Mouse (Mus musculus): ENCODE results near the gene Gnaz. TPM values are rescaled to one million over a fixed set of nuclear protein-coding genes. Genes with fewer than 3 reads are reported as not detected.

The Gnaz gene
- polyA plus RNA-seq (2011; ENCODE audit: insufficient read length, low read depth, missing spikeins), result 0.38 and 0.44 TPM in 2 replicates

GRCm38 (mm10) chr10:74966850-74967451, at the start of gene Gnaz:
Gene Gnaz, plus strand, starts transcription at chr10:74967177.
- H3K4me3 ChIP-seq (ENCODE audit: insufficient read depth, low read length), result peak within 1 kb of the TSS; percentile 34
- no peaks in the 10 kb centered on the region; the same call in 1 of the 2 replicates for H3K4me1 ChIP-seq (ENCODE audit: control insufficient read depth, insufficient read depth, low read length)
- TF ChIP-seq POLR2A (IDR thresholded peaks at IDR 0.05; ENCODE audit: low read depth, low read length) (no peak), CTCF (IDR thresholded peaks at IDR 0.05; ENCODE audit: borderline replicate concordance, insufficient read depth, low read length) (0 out of 2 replicates have a peak, but pooled peaks have one; percentile 20)
- H3K27ac ChIP-seq (ENCODE audit: insufficient read depth, low read length), result no peak within 1 kb of the TSS

- H3K4me3 ChIP-seq (ENCODE audit: insufficient read depth, low read length), result no peak overlapping the region
- H3K27ac ChIP-seq (ENCODE audit: insufficient read depth, low read length), result no peak overlapping the region
- TF ChIP-seq CTCF (IDR thresholded peaks at IDR 0.05; ENCODE audit: borderline replicate concordance, insufficient read depth, low read length), result no peak
- TF ChIP-seq POLR2A (IDR thresholded peaks at IDR 0.05; ENCODE audit: low read depth, low read length), result no peak
- H3K4me1 ChIP-seq (ENCODE audit: control insufficient read depth, insufficient read depth, low read length), result no peaks in the 10 kb centered on the region
Observed at GRCm38 (mm10) chr10:74919277-74919676, 47.7 kb upstream of the Gnaz start.

GRCm38 (mm10) chr10:74920853-74921567, 46.0 kb upstream of the Gnaz start:
- TF ChIP-seq POLR2A (IDR thresholded peaks at IDR 0.05; ENCODE audit: low read depth, low read length) (no peak), CTCF (IDR thresholded peaks at IDR 0.05; ENCODE audit: borderline replicate concordance, insufficient read depth, low read length) (peak; percentile 98)
- Histone ChIP-seq H3K4me3 (ENCODE audit: insufficient read depth, low read length) (no peak overlapping the region), H3K27ac (ENCODE audit: insufficient read depth, low read length) (no peak overlapping the region), H3K4me1 (ENCODE audit: control insufficient read depth, insufficient read depth, low read length) (no peaks in the 10 kb centered on the region)

- Histone ChIP-seq H3K4me3 (ENCODE audit: insufficient read depth, low read length) (no peak overlapping the region), H3K4me1 (ENCODE audit: control insufficient read depth, insufficient read depth, low read length) (no peaks in the 10 kb centered on the region), H3K27ac (ENCODE audit: insufficient read depth, low read length) (no peak overlapping the region)
- no peak for TF ChIP-seq POLR2A (IDR thresholded peaks at IDR 0.05; ENCODE audit: low read depth, low read length)
- no peak for TF ChIP-seq CTCF (IDR thresholded peaks at IDR 0.05; ENCODE audit: borderline replicate concordance, insufficient read depth, low read length)
Observed at GRCm38 (mm10) chr10:74921614-74922013, 45.4 kb upstream of the Gnaz start.

- Histone ChIP-seq H3K4me3 (ENCODE audit: insufficient read depth, low read length) (no peak overlapping the region), H3K4me1 (ENCODE audit: control insufficient read depth, insufficient read depth, low read length) (no peaks in the 10 kb centered on the region), H3K27ac (ENCODE audit: insufficient read depth, low read length) (no peak overlapping the region)
- no peak for TF ChIP-seq POLR2A (IDR thresholded peaks at IDR 0.05; ENCODE audit: low read depth, low read length)
- peak; percentile 64; the same call in 1 of the 2 replicates for TF ChIP-seq CTCF (IDR thresholded peaks at IDR 0.05; ENCODE audit: borderline replicate concordance, insufficient read depth, low read length)
Observed at GRCm38 (mm10) chr10:74922763-74923162, 44.2 kb upstream of the Gnaz start.

GRCm38 (mm10) chr10:74924274-74924673, 42.7 kb upstream of the Gnaz start:
- Histone ChIP-seq H3K27ac (ENCODE audit: insufficient read depth, low read length) (no peak overlapping the region), H3K4me3 (ENCODE audit: insufficient read depth, low read length) (no peak overlapping the region), H3K4me1 (ENCODE audit: control insufficient read depth, insufficient read depth, low read length) (no peaks in the 10 kb centered on the region)
- TF ChIP-seq CTCF (IDR thresholded peaks at IDR 0.05; ENCODE audit: borderline replicate concordance, insufficient read depth, low read length) (no peak), POLR2A (IDR thresholded peaks at IDR 0.05; ENCODE audit: low read depth, low read length) (no peak)

- H3K4me1 ChIP-seq (ENCODE audit: control insufficient read depth, insufficient read depth, low read length), result no peaks in the 10 kb centered on the region
- no peak for TF ChIP-seq POLR2A (IDR thresholded peaks at IDR 0.05; ENCODE audit: low read depth, low read length)
- peak; percentile 84; the same call in 1 of the 2 replicates for TF ChIP-seq CTCF (IDR thresholded peaks at IDR 0.05; ENCODE audit: borderline replicate concordance, insufficient read depth, low read length)
Observed at GRCm38 (mm10) chr10:74925324-74925723, 41.7 kb upstream of the Gnaz start.

GRCm38 (mm10) chr10:74928276-74928675, 38.7 kb upstream of the Gnaz start:
- H3K4me3 ChIP-seq (ENCODE audit: insufficient read depth, low read length), result no peak overlapping the region
- no peak for TF ChIP-seq CTCF (IDR thresholded peaks at IDR 0.05; ENCODE audit: borderline replicate concordance, insufficient read depth, low read length)
- no peak for TF ChIP-seq POLR2A (IDR thresholded peaks at IDR 0.05; ENCODE audit: low read depth, low read length)
- no peak overlapping the region for H3K27ac ChIP-seq (ENCODE audit: insufficient read depth, low read length)
- no peaks in the 10 kb centered on the region for H3K4me1 ChIP-seq (ENCODE audit: control insufficient read depth, insufficient read depth, low read length)

More at GRCm38 (mm10) chr10:74925324-74925723, 41.7 kb upstream of the Gnaz start:
- H3K4me3 ChIP-seq (ENCODE audit: insufficient read depth, low read length), result no peak overlapping the region
- no peak overlapping the region for H3K27ac ChIP-seq (ENCODE audit: insufficient read depth, low read length)

- H3K4me3 ChIP-seq (ENCODE audit: insufficient read depth, low read length), result no peak overlapping the region
- no peak overlapping the region for H3K27ac ChIP-seq (ENCODE audit: insufficient read depth, low read length)
- TF ChIP-seq POLR2A (IDR thresholded peaks at IDR 0.05; ENCODE audit: low read depth, low read length) (no peak), CTCF (IDR thresholded peaks at IDR 0.05; ENCODE audit: borderline replicate concordance, insufficient read depth, low read length) (peak; percentile 37; the same call in 1 of the 2 replicates)
- H3K4me1 ChIP-seq (ENCODE audit: control insufficient read depth, insufficient read depth, low read length), result no peaks in the 10 kb centered on the region
Observed at GRCm38 (mm10) chr10:74929578-74929977, 37.4 kb upstream of the Gnaz start.

GRCm38 (mm10) chr10:74930541-74930940, 36.4 kb upstream of the Gnaz start:
- Histone ChIP-seq H3K4me3 (ENCODE audit: insufficient read depth, low read length) (no peak overlapping the region), H3K4me1 (ENCODE audit: control insufficient read depth, insufficient read depth, low read length) (no peaks in the 10 kb centered on the region), H3K27ac (ENCODE audit: insufficient read depth, low read length) (no peak overlapping the region)
- TF ChIP-seq CTCF (IDR thresholded peaks at IDR 0.05; ENCODE audit: borderline replicate concordance, insufficient read depth, low read length) (no peak), POLR2A (IDR thresholded peaks at IDR 0.05; ENCODE audit: low read depth, low read length) (no peak)

Data from embryonic fibroblast, embryonic 13.5 days (primary cell).